Mouse (Mus musculus): ENCODE results near the gene Dld. TPM values are rescaled to one million over a fixed set of nuclear protein-coding genes. Genes with fewer than 3 reads are reported as not detected.

Dld gene
- polyA plus RNA-seq, 1 experiment from 2014 or later = 112 TPM

- Histone ChIP-seq H3K4me3 (replicated peaks) (no peak overlapping the region), H3K4me2 (replicated peaks) (no peak overlapping the region), H3K27me3 (no peaks in the 10 kb centered on the region), H3K36me3 (peaks cover 84% of the 10 kb centered on the region), H3K9ac (no peak overlapping the region), H3K9me3 (replicated peaks) (no peaks in the 10 kb centered on the region), H3K4me1 (peaks cover 21% of the 10 kb centered on the region; the same call in 1 of the 2 replicates), H3K27ac (replicated peaks) (no peak overlapping the region)
- no peak for ATAC-seq (ENCODE audit: insufficient number of reproducible peaks, low FRiP score, low TSS enrichment, low read depth)
- WGBS = 52% methylated on average over 5 of the region's 5 CpGs
Observed at GRCm38 (mm10) chr12:31306075-31306675, 45.1 kb downstream of the Dld start.

- Histone ChIP-seq H3K4me2 (replicated peaks) (no peak overlapping the region), H3K4me3 (replicated peaks) (no peak overlapping the region), H3K27me3 (no peaks in the 10 kb centered on the region), H3K36me3 (peaks cover 92% of the 10 kb centered on the region), H3K27ac (replicated peaks) (no peak overlapping the region), H3K9ac (no peak overlapping the region), H3K9me3 (replicated peaks) (no peaks in the 10 kb centered on the region), H3K4me1 (peaks cover 21% of the 10 kb centered on the region; the same call in 1 of the 2 replicates)
- ATAC-seq (ENCODE audit: insufficient number of reproducible peaks, low FRiP score, low TSS enrichment, low read depth) = no peak; the same call in 1 of the 2 replicates
- 71% methylated on average over 16 of the region's 16 CpGs for WGBS
Observed at GRCm38 (mm10) chr12:31302766-31303511, 48.3 kb downstream of the Dld start.

- H3K9me3 ChIP-seq (replicated peaks) = no peaks in the 10 kb centered on the region
- WGBS = 45% methylated on average over 5 of the region's 5 CpGs
- H3K4me2 ChIP-seq (replicated peaks) = no peak overlapping the region
- H3K27me3 ChIP-seq = no peaks in the 10 kb centered on the region
- H3K9ac ChIP-seq = no peak overlapping the region
- H3K36me3 ChIP-seq = peaks cover 93% of the 10 kb centered on the region
- H3K4me1 ChIP-seq = peaks cover 21% of the 10 kb centered on the region; the same call in 1 of the 2 replicates
- H3K4me3 ChIP-seq (replicated peaks) = no peak overlapping the region
- no peak overlapping the region for H3K27ac ChIP-seq (replicated peaks)
- no peak for ATAC-seq (ENCODE audit: insufficient number of reproducible peaks, low FRiP score, low TSS enrichment, low read depth)
Observed at GRCm38 (mm10) chr12:31302266-31302665, 49.0 kb downstream of the Dld start.

GRCm38 (mm10) chr12:31300276-31300675 lies 51.0 kb downstream of the Dld start:
- H3K4me1 ChIP-seq = peaks cover 20% of the 10 kb centered on the region
- H3K9ac ChIP-seq = no peak overlapping the region
- H3K9me3 ChIP-seq (replicated peaks) = no peaks in the 10 kb centered on the region
- H3K27ac ChIP-seq (replicated peaks) = no peak overlapping the region
- H3K4me2 ChIP-seq (replicated peaks) = no peak overlapping the region
- no peaks in the 10 kb centered on the region for H3K27me3 ChIP-seq
- 94% methylated on average over 9 of the region's 9 CpGs for WGBS
- H3K4me3 ChIP-seq (replicated peaks) = no peak overlapping the region
- ATAC-seq (ENCODE audit: insufficient number of reproducible peaks, low FRiP score, low TSS enrichment, low read depth) = no peak
- H3K36me3 ChIP-seq = peaks cover 83% of the 10 kb centered on the region

GRCm38 (mm10) chr12:31299676-31300197 lies 51.5 kb downstream of the Dld start:
- Histone ChIP-seq H3K27me3 (no peaks in the 10 kb centered on the region), H3K27ac (replicated peaks) (no peak overlapping the region), H3K4me2 (replicated peaks) (no peak overlapping the region), H3K9me3 (replicated peaks) (no peaks in the 10 kb centered on the region), H3K4me1 (peaks cover 23% of the 10 kb centered on the region), H3K36me3 (peaks cover 80% of the 10 kb centered on the region), H3K4me3 (replicated peaks) (no peak overlapping the region), H3K9ac (no peak overlapping the region)
- no peak for ATAC-seq (ENCODE audit: insufficient number of reproducible peaks, low FRiP score, low TSS enrichment, low read depth)
- 82% methylated on average over 14 of the region's 14 CpGs for WGBS

- peaks cover 75% of the 10 kb centered on the region for H3K36me3 ChIP-seq
- H3K4me1 ChIP-seq = peaks cover 29% of the 10 kb centered on the region
- H3K27me3 ChIP-seq = no peaks in the 10 kb centered on the region
- no peak for ATAC-seq (ENCODE audit: insufficient number of reproducible peaks, low FRiP score, low TSS enrichment, low read depth)
- no peak overlapping the region for H3K27ac ChIP-seq (replicated peaks)
- H3K4me2 ChIP-seq (replicated peaks) = no peak overlapping the region
- no peak overlapping the region for H3K4me3 ChIP-seq (replicated peaks)
- H3K9ac ChIP-seq = no peak overlapping the region
- WGBS = 91% methylated on average over 3 of the region's 3 CpGs
- H3K9me3 ChIP-seq (replicated peaks) = no peaks in the 10 kb centered on the region
Observed at GRCm38 (mm10) chr12:31299126-31299525, 52.1 kb downstream of the Dld start.

- peaks cover 34% of the 10 kb centered on the region for H3K4me1 ChIP-seq
- peaks cover 69% of the 10 kb centered on the region for H3K36me3 ChIP-seq
- WGBS = 85% methylated on average over 8 of the region's 8 CpGs
- no peak for ATAC-seq (ENCODE audit: insufficient number of reproducible peaks, low FRiP score, low TSS enrichment, low read depth)
- H3K9ac ChIP-seq = no peak overlapping the region
- H3K4me2 ChIP-seq (replicated peaks) = no peak overlapping the region
- H3K4me3 ChIP-seq (replicated peaks) = no peak overlapping the region
- H3K9me3 ChIP-seq (replicated peaks) = no peaks in the 10 kb centered on the region
- no peak overlapping the region for H3K27ac ChIP-seq (replicated peaks)
- H3K27me3 ChIP-seq = no peaks in the 10 kb centered on the region
Observed at GRCm38 (mm10) chr12:31298530-31298929, 52.7 kb downstream of the Dld start.

- H3K9ac ChIP-seq = no peak overlapping the region
- WGBS = 85% methylated on average over 4 of the region's 4 CpGs
- H3K4me1 ChIP-seq = peaks cover 34% of the 10 kb centered on the region
- no peaks in the 10 kb centered on the region for H3K27me3 ChIP-seq
- H3K4me3 ChIP-seq (replicated peaks) = no peak overlapping the region
- H3K36me3 ChIP-seq = peaks cover 65% of the 10 kb centered on the region
- H3K4me2 ChIP-seq (replicated peaks) = no peak overlapping the region
- ATAC-seq (ENCODE audit: insufficient number of reproducible peaks, low FRiP score, low TSS enrichment, low read depth) = no peak
- no peak overlapping the region for H3K27ac ChIP-seq (replicated peaks)
- H3K9me3 ChIP-seq (replicated peaks) = no peaks in the 10 kb centered on the region
Observed at GRCm38 (mm10) chr12:31298122-31298521, 53.1 kb downstream of the Dld start.

- Histone ChIP-seq H3K9ac (no peak overlapping the region), H3K4me1 (peaks cover 30% of the 10 kb centered on the region), H3K27me3 (no peaks in the 10 kb centered on the region), H3K9me3 (replicated peaks) (no peaks in the 10 kb centered on the region), H3K4me3 (replicated peaks) (no peak overlapping the region), H3K36me3 (peaks cover 45% of the 10 kb centered on the region), H3K4me2 (replicated peaks) (no peak overlapping the region), H3K27ac (replicated peaks) (no peak overlapping the region)
- WGBS = 63% methylated on average over 4 of the region's 4 CpGs
- no peak for ATAC-seq (ENCODE audit: insufficient number of reproducible peaks, low FRiP score, low TSS enrichment, low read depth)
Observed at GRCm38 (mm10) chr12:31296097-31296496, 55.2 kb downstream of the Dld start.

GRCm38 (mm10) chr12:31295505-31295904 lies 55.7 kb downstream of the Dld start:
- Histone ChIP-seq H3K27ac (replicated peaks) (no peak overlapping the region), H3K36me3 (peaks cover 45% of the 10 kb centered on the region), H3K9ac (no peak overlapping the region), H3K4me1 (peaks cover 30% of the 10 kb centered on the region), H3K4me3 (replicated peaks) (no peak overlapping the region), H3K4me2 (replicated peaks) (no peak overlapping the region), H3K9me3 (replicated peaks) (no peaks in the 10 kb centered on the region), H3K27me3 (no peaks in the 10 kb centered on the region)
- no peak for ATAC-seq (ENCODE audit: insufficient number of reproducible peaks, low FRiP score, low TSS enrichment, low read depth)
- 46% methylated on average over 3 of the region's 3 CpGs for WGBS

GRCm38 (mm10) chr12:31294996-31295395 lies 56.3 kb downstream of the Dld start:
- Histone ChIP-seq H3K27ac (replicated peaks) (0 out of 2 replicates have a peak overlapping the region, but pooled peaks have one; percentile 8), H3K4me1 (peaks cover 30% of the 10 kb centered on the region), H3K4me3 (replicated peaks) (no peak overlapping the region), H3K36me3 (peaks cover 45% of the 10 kb centered on the region), H3K9ac (no peak overlapping the region), H3K9me3 (replicated peaks) (no peaks in the 10 kb centered on the region), H3K27me3 (no peaks in the 10 kb centered on the region), H3K4me2 (replicated peaks) (no peak overlapping the region)
- no peak for ATAC-seq (ENCODE audit: insufficient number of reproducible peaks, low FRiP score, low TSS enrichment, low read depth)
- WGBS = 43% methylated on average over 11 of the region's 11 CpGs

All from embryonic facial prominence, embryonic 15.5 days (tissue).